Mouse (Mus musculus) lung, postnatal 25 days (tissue): ENCODE measurements around the gene Gm14862.

ENCODE experiments used
- DNase-seq: peaks from one replicate; pipeline ENCODE4 v3.0.0; 2022; ENCODE audit warnings: low spot score

Gene Gm14862

GRCm38 (mm10) chrX:9222412-9223221 lies 34.1 kb downstream of the Gm14862 start:
- DNase-seq, result peak; percentile 11

GRCm38 (mm10) chrX:9221736-9222135 lies 35.0 kb downstream of the Gm14862 start:
- DNase-seq, result no peak

- peak; percentile 24 for DNase-seq
Measured at GRCm38 (mm10) chrX:9221206-9221605, 35.5 kb downstream of the Gm14862 start.

GRCm38 (mm10) chrX:9219570-9219969 lies 37.1 kb downstream of the Gm14862 start:
- DNase-seq, result no peak

GRCm38 (mm10) chrX:9216244-9216643 lies 40.5 kb downstream of the Gm14862 start:
- DNase-seq, result no peak

- no peak for DNase-seq
Measured at GRCm38 (mm10) chrX:9205121-9205520, 51.6 kb downstream of the Gm14862 start.

- peak; percentile 8 for DNase-seq
Measured at GRCm38 (mm10) chrX:9202781-9203405, 53.8 kb downstream of the Gm14862 start.

GRCm38 (mm10) chrX:9201954-9202353 lies 54.7 kb downstream of the Gm14862 start:
- no peak for DNase-seq
